Mouse (Mus musculus) olfactory bulb, adult 2 months (tissue): Measurements from ENCODE around the gene Zbtb44.

Experiments used
- CTCF ChIP-seq: fragments of 200-500 bp; IDR thresholded peaks from 2 replicates; pipeline ENCODE4 v1.5.1; 2012; ENCODE audit warnings: low read depth, mild to moderate bottlenecking, low read length, moderate library complexity; ENCODE audit not compliant: insufficient read depth
- POLR2A ChIP-seq: fragments of 200-500 bp; IDR thresholded peaks from 2 replicates; pipeline ENCODE4 v1.6.1; 2012; ENCODE audit warnings: mild to moderate bottlenecking, low read depth, low read length, moderate library complexity; ENCODE audit not compliant: insufficient read depth

DNA sequence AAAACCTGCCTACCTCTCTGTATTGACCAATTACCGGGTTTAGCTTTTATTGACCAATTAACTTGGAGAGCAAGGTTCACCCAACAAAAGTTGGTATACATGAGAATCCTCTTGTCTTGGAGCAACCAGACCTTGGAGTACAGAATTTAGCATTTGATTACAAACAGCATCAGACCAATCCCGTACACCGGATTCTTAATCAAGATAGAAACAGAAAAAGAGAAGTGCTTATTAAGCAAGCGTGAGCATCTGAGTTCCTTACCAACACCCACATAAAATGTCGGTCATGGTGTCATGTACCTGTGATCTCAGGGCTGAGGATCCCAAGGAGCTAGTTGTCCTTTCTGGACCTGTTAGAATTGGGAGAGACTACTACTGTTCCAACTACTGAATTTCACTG, 19.8 kb downstream of the Zbtb44 start:
- TF ChIP-seq CTCF (no peak), POLR2A (no peak)
